Mouse (Mus musculus) cerebellum, adult 2 months (tissue): ENCODE measurements around the gene Ptbp1.

Experiments used
- CTCF ChIP-seq: fragments of 200-500 bp; IDR thresholded peaks from 2 replicates; pipeline ENCODE4 v1.5.1; 2011; ENCODE audit warnings: low read depth, mild to moderate bottlenecking, control low read depth, low read length, moderate library complexity, borderline replicate concordance; ENCODE audit not compliant: insufficient read depth
- POLR2A ChIP-seq: fragments of 200-500 bp; IDR thresholded peaks from 2 replicates; pipeline ENCODE4 v1.6.1; 2011; ENCODE audit warnings: low read length, control low read depth, borderline replicate concordance; ENCODE audit not compliant: insufficient read depth

GRCm38 (mm10) chr10:79854801-79855541, 744 bp downstream of the Ptbp1 start:
- TF ChIP-seq CTCF (no peak), POLR2A (no peak)
